Mouse (Mus musculus): ENCODE results near the gene BC051665. TPM values are rescaled to one million over a fixed set of nuclear protein-coding genes. Genes with fewer than 3 reads are reported as not detected.

BC051665 gene
- polyA plus RNA-seq, 1 experiment from 2014 or later, result not detected

GRCm38 (mm10) chr13:60746271-60746670 is 39.9 kb downstream of the BC051665 start:
- no peaks in the 10 kb centered on the region for H3K36me3 ChIP-seq (ENCODE audit: control insufficient read depth, insufficient read depth, low read length)
- H3K9ac ChIP-seq (ENCODE audit: low read depth, low read length), result no peak overlapping the region
- no peak overlapping the region for H3K4me2 ChIP-seq (ENCODE audit: low read depth, low read length)
- H3K9me3 ChIP-seq (ENCODE audit: control insufficient read depth, low read length), result no peaks in the 10 kb centered on the region
- no peak overlapping the region for H3K4me3 ChIP-seq (ENCODE audit: low read length)
- no peak overlapping the region for H3K27ac ChIP-seq (ENCODE audit: low read length)
- H3K4me1 ChIP-seq (ENCODE audit: control insufficient read depth, insufficient read depth, low read length), result no peaks in the 10 kb centered on the region
- WGBS, result 35% methylated on average over 1 of the region's 1 CpGs
- no peaks in the 10 kb centered on the region for H3K27me3 ChIP-seq (replicated peaks; ENCODE audit: control insufficient read depth, insufficient read depth, low read length)
- ATAC-seq, result no peak

DNA sequence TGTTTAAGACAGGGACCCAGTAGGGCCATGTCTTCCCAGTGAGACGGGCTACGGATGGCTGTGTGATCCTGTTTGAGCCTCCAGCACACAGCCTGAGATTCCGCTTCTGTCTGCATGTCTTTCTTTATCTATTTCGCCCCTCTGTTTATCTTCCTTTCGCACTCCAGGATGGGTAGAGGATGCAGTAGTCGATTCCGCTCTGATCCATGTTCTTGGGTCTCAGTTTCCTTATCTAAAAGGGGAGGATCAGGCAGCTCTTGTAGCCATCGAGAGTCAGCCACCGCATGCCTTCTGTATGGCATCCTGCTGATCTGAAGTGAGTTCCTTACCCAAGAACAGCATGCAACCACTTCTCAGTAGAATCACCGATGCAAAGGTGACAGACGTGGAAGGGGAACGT is 40.8 kb downstream of the BC051665 start:
- no peaks in the 10 kb centered on the region for H3K27me3 ChIP-seq (replicated peaks; ENCODE audit: control insufficient read depth, insufficient read depth, low read length)
- no peak overlapping the region for H3K9ac ChIP-seq (ENCODE audit: low read depth, low read length)
- H3K4me3 ChIP-seq (ENCODE audit: low read length), result no peak overlapping the region
- no peaks in the 10 kb centered on the region for H3K9me3 ChIP-seq (ENCODE audit: control insufficient read depth, low read length)
- H3K36me3 ChIP-seq (ENCODE audit: control insufficient read depth, insufficient read depth, low read length), result no peaks in the 10 kb centered on the region
- H3K27ac ChIP-seq (ENCODE audit: low read length), result no peak overlapping the region
- WGBS, result 88% methylated on average over 12 of the region's 12 CpGs
- H3K4me2 ChIP-seq (ENCODE audit: low read depth, low read length), result no peak overlapping the region
- no peak for ATAC-seq
- no peaks in the 10 kb centered on the region for H3K4me1 ChIP-seq (ENCODE audit: control insufficient read depth, insufficient read depth, low read length)

DNA sequence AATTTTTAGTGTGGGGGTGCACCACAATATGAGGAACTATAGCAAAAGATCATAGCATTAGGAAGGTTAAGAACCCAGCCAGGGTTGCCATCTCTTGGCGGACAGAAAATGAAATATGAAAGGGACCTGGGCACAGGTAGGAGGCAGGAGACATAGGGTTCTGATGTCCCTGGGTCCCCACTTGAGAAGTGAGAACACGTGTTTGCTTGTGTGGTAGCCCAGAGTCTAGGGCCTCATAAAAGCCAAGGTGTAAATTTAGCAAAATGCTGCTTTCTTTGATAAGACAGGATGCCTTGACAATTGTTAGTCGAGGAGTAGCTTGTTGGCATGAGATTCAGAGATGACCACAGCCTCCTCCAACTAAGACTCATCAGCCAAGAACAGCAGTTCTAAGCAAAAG is 41.4 kb downstream of the BC051665 start:
- 85% methylated on average over 3 of the region's 3 CpGs for WGBS
- Histone ChIP-seq H3K36me3 (ENCODE audit: control insufficient read depth, insufficient read depth, low read length) (no peaks in the 10 kb centered on the region), H3K9ac (ENCODE audit: low read depth, low read length) (no peak overlapping the region), H3K4me3 (ENCODE audit: low read length) (no peak overlapping the region), H3K4me1 (ENCODE audit: control insufficient read depth, insufficient read depth, low read length) (no peaks in the 10 kb centered on the region), H3K4me2 (ENCODE audit: low read depth, low read length) (no peak overlapping the region), H3K9me3 (ENCODE audit: control insufficient read depth, low read length) (no peaks in the 10 kb centered on the region), H3K27me3 (replicated peaks; ENCODE audit: control insufficient read depth, insufficient read depth, low read length) (no peaks in the 10 kb centered on the region), H3K27ac (ENCODE audit: low read length) (no peak overlapping the region)
- no peak for ATAC-seq

DNA sequence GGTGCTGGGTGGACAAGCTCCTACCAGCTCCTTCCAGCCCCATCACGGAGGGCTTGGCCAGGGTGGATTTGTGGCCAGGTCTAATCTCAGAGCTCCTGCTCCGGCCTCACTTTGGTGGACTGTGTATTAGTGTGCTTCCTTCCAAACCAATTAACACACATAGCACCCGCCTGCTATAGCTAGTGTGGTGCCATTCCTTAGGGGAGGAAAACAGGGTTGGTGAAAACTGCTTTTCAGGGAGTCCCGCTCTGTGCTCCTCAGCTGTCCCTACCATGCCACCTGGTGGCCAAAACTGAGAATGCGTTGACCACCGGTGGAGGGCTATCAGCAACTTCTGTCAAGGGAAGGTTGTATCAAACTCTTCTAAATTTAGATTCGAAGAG is 42.1 kb downstream of the BC051665 start:
- H3K4me2 ChIP-seq (ENCODE audit: low read depth, low read length), result no peak overlapping the region
- H3K36me3 ChIP-seq (ENCODE audit: control insufficient read depth, insufficient read depth, low read length), result no peaks in the 10 kb centered on the region
- no peak overlapping the region for H3K9ac ChIP-seq (ENCODE audit: low read depth, low read length)
- no peaks in the 10 kb centered on the region for H3K27me3 ChIP-seq (replicated peaks; ENCODE audit: control insufficient read depth, insufficient read depth, low read length)
- H3K4me3 ChIP-seq (ENCODE audit: low read length), result no peak overlapping the region
- peak; percentile 68 for ATAC-seq
- no peak overlapping the region for H3K27ac ChIP-seq (ENCODE audit: low read length)
- no peaks in the 10 kb centered on the region for H3K9me3 ChIP-seq (ENCODE audit: control insufficient read depth, low read length)
- WGBS, result 33% methylated on average over 7 of the region's 7 CpGs
- no peaks in the 10 kb centered on the region for H3K4me1 ChIP-seq (ENCODE audit: control insufficient read depth, insufficient read depth, low read length)

DNA sequence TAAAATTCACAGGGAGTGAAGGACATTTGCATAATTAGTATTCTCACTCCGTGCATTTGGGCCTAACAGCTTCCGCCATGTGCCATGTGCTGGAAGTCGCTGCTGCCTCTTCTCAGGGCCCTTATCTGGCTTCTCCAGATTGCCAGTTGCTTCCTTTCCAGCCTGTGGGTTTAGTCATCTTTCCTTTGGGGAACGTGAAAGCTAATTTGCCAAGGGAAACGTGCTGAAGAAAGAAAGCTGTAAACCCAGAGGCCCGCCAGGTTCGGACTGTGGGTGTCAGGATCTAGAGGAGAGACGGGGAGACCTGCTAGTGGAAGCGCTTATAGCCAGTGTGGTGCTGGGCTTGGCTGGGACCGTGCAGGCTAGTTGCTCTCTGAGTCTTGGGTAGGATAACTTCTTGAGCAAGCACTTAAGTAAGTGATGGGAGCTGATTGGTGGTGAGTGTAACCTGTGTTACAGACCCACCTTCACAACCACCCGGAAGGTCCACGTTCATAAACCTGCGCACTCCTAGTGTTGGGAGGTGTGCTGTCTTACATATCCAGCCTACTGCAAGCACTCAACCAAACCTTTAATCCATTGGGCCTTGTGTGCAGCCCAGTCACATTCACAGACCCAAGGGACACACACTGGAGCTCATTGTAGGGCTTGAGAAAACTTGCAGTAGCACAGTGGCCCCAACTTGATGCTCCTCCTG is 42.6 kb downstream of the BC051665 start:
- Histone ChIP-seq H3K9ac (ENCODE audit: low read depth, low read length) (0 out of 2 replicates have a peak overlapping the region, but pooled peaks have one; percentile 7), H3K4me1 (ENCODE audit: control insufficient read depth, insufficient read depth, low read length) (no peaks in the 10 kb centered on the region), H3K4me3 (ENCODE audit: low read length) (no peak overlapping the region), H3K36me3 (ENCODE audit: control insufficient read depth, insufficient read depth, low read length) (no peaks in the 10 kb centered on the region), H3K27me3 (replicated peaks; ENCODE audit: control insufficient read depth, insufficient read depth, low read length) (no peaks in the 10 kb centered on the region), H3K4me2 (ENCODE audit: low read depth, low read length) (no peak overlapping the region), H3K27ac (ENCODE audit: low read length) (no peak overlapping the region), H3K9me3 (ENCODE audit: control insufficient read depth, low read length) (no peaks in the 10 kb centered on the region)
- 79% methylated on average over 13 of the region's 13 CpGs for WGBS
- ATAC-seq, result peak; percentile 24; the same call in 1 of the 2 replicates

DNA sequence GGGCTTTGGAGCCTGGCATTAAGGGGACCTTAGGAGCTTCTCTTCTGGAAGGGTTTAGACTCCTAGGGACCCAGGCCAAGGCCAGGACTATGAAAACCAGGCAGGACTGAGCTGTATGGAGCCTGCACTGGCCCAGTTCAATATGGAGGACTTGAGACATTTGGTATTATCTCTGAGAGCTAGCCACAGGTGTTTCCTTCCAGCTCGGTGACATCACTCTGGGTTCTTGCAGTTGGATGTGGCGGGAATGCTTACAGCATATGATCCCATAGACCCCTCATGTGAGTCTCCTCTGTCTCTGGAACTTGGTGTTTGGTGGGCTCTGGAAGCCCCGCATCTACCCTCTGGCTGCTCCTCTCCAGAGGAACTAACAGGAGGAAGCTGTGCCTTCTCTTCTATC is 43.6 kb downstream of the BC051665 start:
- H3K4me1 ChIP-seq (ENCODE audit: control insufficient read depth, insufficient read depth, low read length), result peaks cover 6% of the 10 kb centered on the region; the same call in 1 of the 2 replicates
- no peaks in the 10 kb centered on the region for H3K36me3 ChIP-seq (ENCODE audit: control insufficient read depth, insufficient read depth, low read length)
- no peaks in the 10 kb centered on the region for H3K9me3 ChIP-seq (ENCODE audit: control insufficient read depth, low read length)
- WGBS, result 90% methylated on average over 3 of the region's 3 CpGs
- H3K4me2 ChIP-seq (ENCODE audit: low read depth, low read length), result no peak overlapping the region
- no peak overlapping the region for H3K27ac ChIP-seq (ENCODE audit: low read length)
- no peaks in the 10 kb centered on the region for H3K27me3 ChIP-seq (replicated peaks; ENCODE audit: control insufficient read depth, insufficient read depth, low read length)
- H3K9ac ChIP-seq (ENCODE audit: low read depth, low read length), result no peak overlapping the region
- H3K4me3 ChIP-seq (ENCODE audit: low read length), result no peak overlapping the region
- no peak for ATAC-seq

DNA sequence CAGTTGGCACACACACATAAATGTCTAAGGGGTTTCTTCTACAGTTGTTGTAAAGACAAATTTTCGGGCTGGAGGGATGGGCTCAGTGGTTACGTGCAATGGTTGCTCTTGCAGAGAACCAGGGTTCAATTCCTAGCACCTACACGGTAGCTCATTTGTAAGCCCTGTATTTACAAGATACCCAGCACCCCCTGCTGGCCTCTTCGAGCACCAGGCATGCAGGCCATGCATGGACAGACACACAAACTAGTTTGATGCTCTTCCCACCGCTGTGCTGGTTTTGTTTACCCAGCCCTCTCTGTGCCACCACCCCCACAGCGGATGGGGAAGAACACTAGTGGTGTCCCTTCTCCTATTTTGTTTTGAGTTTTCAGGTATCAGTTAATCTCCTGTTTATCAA is 45.9 kb downstream of the BC051665 start:
- WGBS, result 86% methylated on average over 6 of the region's 6 CpGs
- no peak for ATAC-seq

GRCm38 (mm10) chr13:60738429-60738828 is 47.7 kb downstream of the BC051665 start:
- H3K36me3 ChIP-seq (ENCODE audit: control insufficient read depth, insufficient read depth, low read length), result no peaks in the 10 kb centered on the region
- 10% methylated on average over 9 of the region's 9 CpGs for WGBS
- ATAC-seq, result peak; percentile 71
- no peaks in the 10 kb centered on the region for H3K9me3 ChIP-seq (ENCODE audit: control insufficient read depth, low read length)
- no peak overlapping the region for H3K9ac ChIP-seq (ENCODE audit: low read depth, low read length)
- no peaks in the 10 kb centered on the region for H3K27me3 ChIP-seq (replicated peaks; ENCODE audit: control insufficient read depth, insufficient read depth, low read length)
- peaks cover 17% of the 10 kb centered on the region for H3K4me1 ChIP-seq (ENCODE audit: control insufficient read depth, insufficient read depth, low read length)
- H3K4me3 ChIP-seq (ENCODE audit: low read length), result peak overlapping the region; percentile 18; the same call in 1 of the 2 replicates
- H3K27ac ChIP-seq (ENCODE audit: low read length), result peak overlapping the region; percentile 39
- peak overlapping the region; percentile 40 for H3K4me2 ChIP-seq (ENCODE audit: low read depth, low read length)

More for the DNA sequence above, 45.9 kb downstream of the BC051665 start:
- Histone ChIP-seq H3K27me3 (replicated peaks; ENCODE audit: control insufficient read depth, insufficient read depth, low read length) (no peaks in the 10 kb centered on the region), H3K9me3 (ENCODE audit: control insufficient read depth, low read length) (no peaks in the 10 kb centered on the region), H3K4me1 (ENCODE audit: control insufficient read depth, insufficient read depth, low read length) (peaks cover 17% of the 10 kb centered on the region), H3K4me3 (ENCODE audit: low read length) (no peak overlapping the region), H3K36me3 (ENCODE audit: control insufficient read depth, insufficient read depth, low read length) (no peaks in the 10 kb centered on the region), H3K27ac (ENCODE audit: low read length) (no peak overlapping the region), H3K9ac (ENCODE audit: low read depth, low read length) (no peak overlapping the region), H3K4me2 (ENCODE audit: low read depth, low read length) (no peak overlapping the region)

GRCm38 (mm10) chr13:60737632-60738324 is 48.4 kb downstream of the BC051665 start:
- Histone ChIP-seq H3K4me3 (ENCODE audit: low read length) (peak overlapping the region; percentile 18; the same call in 1 of the 2 replicates), H3K27ac (ENCODE audit: low read length) (peak overlapping the region; percentile 39), H3K27me3 (replicated peaks; ENCODE audit: control insufficient read depth, insufficient read depth, low read length) (no peaks in the 10 kb centered on the region), H3K4me1 (ENCODE audit: control insufficient read depth, insufficient read depth, low read length) (peaks cover 17% of the 10 kb centered on the region), H3K36me3 (ENCODE audit: control insufficient read depth, insufficient read depth, low read length) (no peaks in the 10 kb centered on the region), H3K4me2 (ENCODE audit: low read depth, low read length) (peak overlapping the region; percentile 40), H3K9ac (ENCODE audit: low read depth, low read length) (no peak overlapping the region), H3K9me3 (ENCODE audit: control insufficient read depth, low read length) (no peaks in the 10 kb centered on the region)
- ATAC-seq, result peak; percentile 88
- 11% methylated on average over 9 of the region's 9 CpGs for WGBS

Measured in intestine, embryonic 16.5 days (tissue).